Mouse (Mus musculus): ENCODE results near the gene Rad50. TPM values are rescaled to one million over a fixed set of nuclear protein-coding genes. Genes with fewer than 3 reads are reported as not detected.

The Rad50 gene
- polyA plus RNA-seq, 2 experiments = 11.1 to 21.2 TPM

DNA sequence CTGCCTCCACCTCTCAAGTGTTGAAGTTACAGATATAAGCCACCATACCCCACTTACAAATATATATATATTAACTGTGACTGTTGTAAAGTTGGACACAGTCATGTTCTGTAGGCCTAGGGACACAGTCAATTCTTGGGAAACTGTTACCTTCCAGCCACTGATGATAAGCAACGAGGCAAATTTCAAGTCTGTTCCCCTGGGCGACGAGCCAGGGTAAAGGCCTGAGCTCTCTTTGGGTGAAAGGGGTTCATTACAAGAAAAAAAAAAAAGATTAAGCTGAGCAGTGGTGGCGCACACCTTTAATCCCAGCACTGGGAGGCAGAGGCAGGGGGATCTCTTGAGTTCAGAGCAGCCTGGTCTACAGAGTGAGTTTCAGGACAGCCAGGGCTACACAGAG is 87.0 kb downstream of the Rad50 start:
- no peak for TF ChIP-seq POLR2A (IDR thresholded peaks at IDR 0.05; ENCODE audit: borderline replicate concordance, extremely low read depth, insufficient read depth, insufficient read length)
- Histone ChIP-seq H3K4me2 (replicated peaks; ENCODE audit: low read depth, low read length, severe bottlenecking) (no peak overlapping the region), H3K4me1 (ENCODE audit: control insufficient read depth, insufficient read depth, low read length) (no peaks in the 10 kb centered on the region), H3K36me3 (ENCODE audit: control insufficient read depth, insufficient read depth, low read length) (no peaks in the 10 kb centered on the region), H3K27ac (replicated peaks; ENCODE audit: low read depth, low read length) (no peak overlapping the region), H3K4me3 (replicated peaks; ENCODE audit: low read length) (no peak overlapping the region), H3K9ac (ENCODE audit: low read depth, low read length, severe bottlenecking) (no peak overlapping the region), H3K9me3 (ENCODE audit: control insufficient read depth, low read length) (no peaks in the 10 kb centered on the region), H3K27me3 (ENCODE audit: control insufficient read depth, insufficient read depth, low read length) (no peaks in the 10 kb centered on the region)
- 89% methylated on average over 4 of the region's 4 CpGs for WGBS
- DNase-seq (ENCODE audit: low spot score) = no peak
- ATAC-seq (ENCODE audit: low FRiP score, low read depth) = no peak

DNA sequence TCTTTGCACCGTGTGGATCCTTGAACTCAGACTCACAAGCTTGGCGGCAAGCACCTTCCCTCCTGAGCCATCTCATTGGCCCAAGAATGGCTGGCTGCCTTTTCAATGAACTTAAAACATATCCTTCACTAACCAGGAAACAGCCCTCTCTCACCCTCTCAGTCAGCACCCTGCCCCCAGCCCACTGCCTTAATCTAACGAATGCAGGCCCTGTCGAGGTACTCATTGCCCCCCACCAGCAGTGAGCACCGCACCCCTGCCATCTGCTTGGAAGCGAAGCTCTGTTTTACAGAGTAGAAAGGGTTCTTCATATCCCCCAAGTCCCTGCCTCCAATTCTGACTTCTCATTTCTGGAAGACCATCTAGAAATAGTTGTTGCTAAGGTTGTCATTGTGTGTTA is 87.7 kb downstream of the Rad50 start:
- H3K9me3 ChIP-seq (ENCODE audit: control insufficient read depth, low read length) = no peaks in the 10 kb centered on the region
- no peak for ATAC-seq (ENCODE audit: low FRiP score, low read depth)

DNA sequence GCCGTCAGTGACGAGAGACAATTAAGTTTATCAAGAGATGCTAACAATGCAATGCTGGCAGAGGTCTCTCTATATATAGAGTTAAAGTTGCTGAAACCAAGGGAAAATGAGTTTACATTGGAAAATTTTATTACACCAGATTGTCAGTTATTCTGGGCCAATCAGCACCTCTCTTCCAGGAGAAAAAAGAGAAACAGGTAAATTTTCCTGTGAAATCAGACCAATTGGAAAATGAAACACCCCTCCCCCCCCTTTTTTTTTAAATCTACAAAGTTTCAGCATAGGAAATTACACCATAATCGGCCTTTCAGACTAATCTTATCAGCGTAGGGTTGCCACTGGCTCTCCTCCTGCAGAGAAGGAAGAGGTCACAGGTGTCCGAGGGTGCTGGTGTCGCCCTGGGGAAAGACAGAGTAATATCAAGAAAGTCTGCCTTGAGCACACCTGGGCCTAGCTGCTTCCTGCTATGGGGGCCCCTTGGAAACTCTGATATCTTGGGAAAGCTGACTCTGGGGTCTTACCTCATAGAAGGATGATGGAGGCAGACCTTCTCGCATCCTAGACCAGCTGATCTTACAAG is 88.4 kb downstream of the Rad50 start, which contains the start of gene Il4:
Gene Il4 (minus strand): TSS at position 51 of the 580 bp plus-strand sequence.
- WGBS = 82% methylated on average over 7 of the region's 7 CpGs
- Histone ChIP-seq H3K36me3 (ENCODE audit: control insufficient read depth, insufficient read depth, low read length) (no peaks in the 10 kb centered on the region), H3K27me3 (ENCODE audit: control insufficient read depth, insufficient read depth, low read length) (no peaks in the 10 kb centered on the region), H3K4me3 (replicated peaks; ENCODE audit: low read length) (no peak within 1 kb of the TSS), H3K4me1 (ENCODE audit: control insufficient read depth, insufficient read depth, low read length) (no peaks in the 10 kb centered on the region), H3K9ac (ENCODE audit: low read depth, low read length, severe bottlenecking) (no peak within 1 kb of the TSS), H3K27ac (replicated peaks; ENCODE audit: low read depth, low read length) (no peak within 1 kb of the TSS), H3K9me3 (ENCODE audit: control insufficient read depth, low read length) (no peaks in the 10 kb centered on the region), H3K4me2 (replicated peaks; ENCODE audit: low read depth, low read length, severe bottlenecking) (no peak within 1 kb of the TSS)
- ATAC-seq (ENCODE audit: low FRiP score, low read depth) = no peak
- DNase-seq (ENCODE audit: low spot score) = no peak
- no peak for TF ChIP-seq POLR2A (IDR thresholded peaks at IDR 0.05; ENCODE audit: borderline replicate concordance, extremely low read depth, insufficient read depth, insufficient read length)

More for the DNA sequence above, 87.7 kb downstream of the Rad50 start:
- H3K27ac ChIP-seq (replicated peaks; ENCODE audit: low read depth, low read length) = no peak overlapping the region
- DNase-seq (ENCODE audit: low spot score) = no peak
- H3K36me3 ChIP-seq (ENCODE audit: control insufficient read depth, insufficient read depth, low read length) = no peaks in the 10 kb centered on the region
- no peak for TF ChIP-seq POLR2A (IDR thresholded peaks at IDR 0.05; ENCODE audit: borderline replicate concordance, extremely low read depth, insufficient read depth, insufficient read length)
- no peaks in the 10 kb centered on the region for H3K4me1 ChIP-seq (ENCODE audit: control insufficient read depth, insufficient read depth, low read length)
- no peak overlapping the region for H3K4me2 ChIP-seq (replicated peaks; ENCODE audit: low read depth, low read length, severe bottlenecking)
- WGBS = 61% methylated on average over 6 of the region's 6 CpGs
- no peak overlapping the region for H3K4me3 ChIP-seq (replicated peaks; ENCODE audit: low read length)
- no peaks in the 10 kb centered on the region for H3K27me3 ChIP-seq (ENCODE audit: control insufficient read depth, insufficient read depth, low read length)
- H3K9ac ChIP-seq (ENCODE audit: low read depth, low read length, severe bottlenecking) = no peak overlapping the region

DNA sequence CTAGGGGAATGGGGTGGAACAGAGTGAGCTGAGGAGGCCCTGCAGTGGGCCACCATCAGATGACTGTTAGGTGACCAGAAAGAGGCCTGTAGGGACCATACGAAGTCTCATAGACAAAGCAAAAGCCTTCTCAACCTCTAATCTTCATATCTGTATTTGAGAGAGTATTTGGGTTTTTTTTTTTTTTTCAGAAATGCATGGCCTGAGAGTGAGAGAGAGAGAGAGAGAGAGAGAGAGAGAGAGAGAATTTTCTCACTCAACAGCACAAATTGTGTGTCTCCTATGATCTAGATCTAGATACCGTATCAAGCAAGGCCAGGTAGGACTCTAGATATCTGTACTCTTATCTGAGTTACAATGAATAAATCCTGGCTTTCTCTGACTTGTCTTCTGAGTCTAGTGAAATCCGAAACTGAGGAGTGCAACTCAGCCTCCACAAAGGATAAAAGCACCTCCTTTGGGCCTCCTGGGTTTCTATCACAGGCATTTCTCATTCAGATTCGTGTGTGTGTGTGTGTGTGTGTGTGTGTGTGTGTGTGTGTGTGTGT is 89.5 kb downstream of the Rad50 start:
- no peak for DNase-seq (ENCODE audit: low spot score)

DNA sequence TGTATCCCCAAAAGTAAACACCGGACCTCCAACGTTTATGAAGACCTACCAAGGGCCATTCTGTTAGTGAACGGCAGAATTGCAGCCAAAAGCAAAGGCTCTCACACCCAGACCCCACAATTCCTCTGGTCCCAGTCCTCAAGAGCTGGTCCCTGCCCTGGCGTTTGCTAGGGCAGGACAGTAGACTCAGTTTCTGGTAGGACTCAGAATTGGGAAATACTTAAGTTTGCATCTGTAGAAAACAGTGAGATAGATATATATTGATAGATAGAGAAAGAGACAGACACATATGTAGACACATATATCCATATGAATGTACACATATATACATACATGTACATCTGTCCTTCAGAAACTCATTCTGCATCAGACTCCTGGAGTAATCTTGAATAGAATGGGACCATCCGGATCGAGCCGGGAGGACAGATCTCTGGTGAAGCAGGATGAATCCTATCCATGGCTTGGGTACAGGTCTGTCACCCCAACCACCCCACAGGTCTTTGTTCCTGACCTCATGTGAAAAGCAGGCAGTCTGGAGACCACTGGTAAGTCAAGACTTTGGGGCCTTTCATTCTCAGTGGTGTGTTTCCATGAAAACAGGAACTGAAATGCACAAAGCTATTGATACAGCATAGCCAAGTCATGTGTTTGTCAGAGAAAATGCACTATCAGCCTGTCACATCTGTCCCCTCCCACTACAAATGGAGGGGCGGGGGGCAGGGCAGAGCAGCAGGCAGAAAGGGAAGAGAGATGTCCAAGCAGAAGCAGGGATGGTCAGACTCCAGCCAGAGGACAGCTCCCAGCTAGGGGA is 90.2 kb downstream of the Rad50 start:
- no peak overlapping the region for H3K27ac ChIP-seq (replicated peaks; ENCODE audit: low read depth, low read length)
- WGBS = 79% methylated on average over 8 of the region's 8 CpGs
- ATAC-seq (ENCODE audit: low FRiP score, low read depth) (no peak), DNase-seq (ENCODE audit: low spot score) (no peak)
- no peak for TF ChIP-seq POLR2A (IDR thresholded peaks at IDR 0.05; ENCODE audit: borderline replicate concordance, extremely low read depth, insufficient read depth, insufficient read length)
- no peaks in the 10 kb centered on the region for H3K4me1 ChIP-seq (ENCODE audit: control insufficient read depth, insufficient read depth, low read length)
- H3K9me3 ChIP-seq (ENCODE audit: control insufficient read depth, low read length) = no peaks in the 10 kb centered on the region
- H3K4me2 ChIP-seq (replicated peaks; ENCODE audit: low read depth, low read length, severe bottlenecking) = no peak overlapping the region
- H3K9ac ChIP-seq (ENCODE audit: low read depth, low read length, severe bottlenecking) = no peak overlapping the region
- no peaks in the 10 kb centered on the region for H3K27me3 ChIP-seq (ENCODE audit: control insufficient read depth, insufficient read depth, low read length)
- no peaks in the 10 kb centered on the region for H3K36me3 ChIP-seq (ENCODE audit: control insufficient read depth, insufficient read depth, low read length)
- no peak overlapping the region for H3K4me3 ChIP-seq (replicated peaks; ENCODE audit: low read length)

More for the DNA sequence above, 89.5 kb downstream of the Rad50 start:
- TF ChIP-seq POLR2A (IDR thresholded peaks at IDR 0.05; ENCODE audit: borderline replicate concordance, extremely low read depth, insufficient read depth, insufficient read length) = no peak
- H3K36me3 ChIP-seq (ENCODE audit: control insufficient read depth, insufficient read depth, low read length) = no peaks in the 10 kb centered on the region
- no peaks in the 10 kb centered on the region for H3K4me1 ChIP-seq (ENCODE audit: control insufficient read depth, insufficient read depth, low read length)
- ATAC-seq (ENCODE audit: low FRiP score, low read depth) = no peak
- WGBS = 67% methylated on average over 4 of the region's 4 CpGs
- no peak overlapping the region for H3K9ac ChIP-seq (ENCODE audit: low read depth, low read length, severe bottlenecking)
- no peak overlapping the region for H3K4me3 ChIP-seq (replicated peaks; ENCODE audit: low read length)
- H3K4me2 ChIP-seq (replicated peaks; ENCODE audit: low read depth, low read length, severe bottlenecking) = no peak overlapping the region
- no peak overlapping the region for H3K27ac ChIP-seq (replicated peaks; ENCODE audit: low read depth, low read length)
- no peaks in the 10 kb centered on the region for H3K9me3 ChIP-seq (ENCODE audit: control insufficient read depth, low read length)
- H3K27me3 ChIP-seq (ENCODE audit: control insufficient read depth, insufficient read depth, low read length) = no peaks in the 10 kb centered on the region

Data from limb, embryonic 14.5 days (tissue).